8 mouse cellular contexts compared by ENCODE assay signal in the genomic region with DNA sequence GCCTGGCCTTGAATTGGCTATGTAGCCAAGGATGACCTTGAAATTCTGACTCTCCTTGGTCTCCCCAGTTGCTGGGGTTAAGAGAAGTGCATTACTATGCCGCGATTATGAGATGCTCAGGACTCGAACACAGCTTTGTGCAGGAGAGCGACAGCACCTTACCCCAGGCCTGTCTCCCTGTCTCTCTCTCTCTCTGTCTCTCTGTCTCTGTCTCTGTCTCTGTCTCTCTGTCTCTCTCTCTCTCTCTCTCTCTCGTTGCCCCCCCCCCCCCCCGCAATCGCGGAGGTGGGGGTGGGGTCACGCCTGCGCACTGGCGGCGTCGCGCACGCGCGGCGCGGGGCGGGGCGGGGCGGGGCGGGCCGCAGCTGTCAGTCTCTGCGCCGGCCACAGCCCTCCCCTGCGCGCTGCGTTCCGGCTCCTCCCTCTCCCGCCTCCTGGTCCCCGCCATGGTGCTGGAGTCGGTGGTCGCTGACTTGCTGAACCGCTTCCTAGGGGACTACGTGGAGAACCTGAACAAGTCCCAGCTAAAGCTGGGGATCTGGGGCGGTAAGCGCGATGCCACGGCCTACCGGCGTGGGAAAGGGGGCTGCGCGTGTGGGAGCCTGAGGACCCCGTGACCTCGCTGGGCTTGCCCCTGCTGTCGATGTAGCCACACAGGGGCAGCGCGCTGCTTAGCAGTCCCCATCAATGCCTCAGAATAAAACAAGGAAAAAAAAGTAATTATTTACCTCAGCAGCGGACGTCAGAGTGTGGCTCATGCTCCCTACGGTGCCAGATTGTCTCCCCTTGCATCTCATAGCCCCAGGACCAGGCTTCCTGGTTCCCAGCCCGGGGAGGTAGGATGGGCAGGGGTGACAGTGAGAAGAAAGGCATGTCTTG. TPM values are rescaled to one million over a fixed set of nuclear protein-coding genes. Genes with fewer than 3 reads are reported as not detected.
DNase-seq lines count a peak whose midpoint lies in the region; ATAC-seq and TF ChIP-seq lines count a peak whose summit lies in the region.

TSS of gene Vps13c (plus strand) at position 416 of the 879 bp plus-strand sequence.

- H3K4me3 ChIP-seq in bone marrow, adult 2 months (replicated peaks; ENCODE audit: control insufficient read depth, low read depth, low read length): peak within 1 kb of the TSS; percentile 95
- H3K4me3 ChIP-seq in embryonic facial prominence, embryonic 15.5 days (replicated peaks): peak within 1 kb of the TSS; percentile 58
- H3K4me3 ChIP-seq in heart, embryonic 10.5 days: peak within 1 kb of the TSS; percentile 75
- H3K4me3 ChIP-seq in kidney, embryonic 15.5 days (replicated peaks): peak within 1 kb of the TSS; percentile 84
- H3K4me3 ChIP-seq in liver, embryonic 11.5 days (ENCODE audit: low read depth, low read length): peak within 1 kb of the TSS; percentile 86

- no peak for TF ChIP-seq CTCF in bone marrow, adult 2 months (IDR thresholded peaks at IDR 0.05; ENCODE audit: control insufficient read depth, insufficient read depth, low read length)

- DNase-seq in B cell, adult 2 months: peak; percentile 78 to 79
- peak; percentile 93 for DNase-seq in heart, embryonic 10.5 days (ENCODE audit: low spot score)
- DNase-seq in liver, embryonic 11.5 days (ENCODE audit: low spot score): peak; percentile 87
- DNase-seq in naive thymus-derived CD4-positive, alpha-beta T cell, adult 2 months (ENCODE audit: low read depth): peak; percentile 87
- peak; percentile 81 for DNase-seq in splenic B cell, adult 2 months (ENCODE audit: low read depth, low spot score)

- H3K27ac ChIP-seq in bone marrow, adult 2 months (ENCODE audit: control insufficient read depth, insufficient read depth, low read depth, low read length, poor library complexity): peak within 1 kb of the TSS; percentile 64
- H3K27ac ChIP-seq in embryonic facial prominence, embryonic 15.5 days (replicated peaks): no peak within 1 kb of the TSS
- peak within 1 kb of the TSS; percentile 89 for H3K27ac ChIP-seq in heart, embryonic 10.5 days
- H3K27ac ChIP-seq in kidney, embryonic 15.5 days: peak within 1 kb of the TSS; percentile 62
- peak within 1 kb of the TSS; percentile 36 for H3K27ac ChIP-seq in liver, embryonic 11.5 days (ENCODE audit: low read depth, low read length)

- no peaks in the 10 kb centered on the region for H3K9me3 ChIP-seq in embryonic facial prominence, embryonic 15.5 days (replicated peaks)
- H3K9me3 ChIP-seq in heart, embryonic 10.5 days: no peaks in the 10 kb centered on the region
- H3K9me3 ChIP-seq in kidney, embryonic 15.5 days (replicated peaks): no peaks in the 10 kb centered on the region
- no peaks in the 10 kb centered on the region for H3K9me3 ChIP-seq in liver, embryonic 11.5 days (ENCODE audit: control insufficient read depth, low read length)

- peak; percentile 40; the same call in 1 of the 2 replicates for TF ChIP-seq POLR2A in bone marrow, adult 2 months (IDR thresholded peaks at IDR 0.05; ENCODE audit: borderline replicate concordance, control insufficient read depth, low read depth, low read length)

- H3K4me1 ChIP-seq in bone marrow, adult 2 months (ENCODE audit: control insufficient read depth, insufficient read depth, low read length): peaks cover 4% of the 10 kb centered on the region
- H3K4me1 ChIP-seq in embryonic facial prominence, embryonic 15.5 days: peaks cover 8% of the 10 kb centered on the region
- peaks cover 7% of the 10 kb centered on the region for H3K4me1 ChIP-seq in heart, embryonic 10.5 days
- H3K4me1 ChIP-seq in kidney, embryonic 15.5 days: peaks cover 16% of the 10 kb centered on the region
- H3K4me1 ChIP-seq in liver, embryonic 11.5 days (replicated peaks; ENCODE audit: control insufficient read depth, insufficient read depth, low read length): peaks cover 18% of the 10 kb centered on the region

- H3K27me3 ChIP-seq in embryonic facial prominence, embryonic 15.5 days: no peaks in the 10 kb centered on the region
- no peaks in the 10 kb centered on the region for H3K27me3 ChIP-seq in heart, embryonic 10.5 days (ENCODE audit: insufficient read depth, poor library complexity, severe bottlenecking)
- H3K27me3 ChIP-seq in kidney, embryonic 15.5 days: no peaks in the 10 kb centered on the region
- no peaks in the 10 kb centered on the region for H3K27me3 ChIP-seq in liver, embryonic 11.5 days (replicated peaks; ENCODE audit: control insufficient read depth, insufficient read depth, low read length)
- H3K27me3 ChIP-seq in splenic B cell, adult 2 months (ENCODE audit: control insufficient read depth, insufficient read depth, low read length, poor library complexity, severe bottlenecking): no peaks in the 10 kb centered on the region

- no peaks in the 10 kb centered on the region for H3K36me3 ChIP-seq in embryonic facial prominence, embryonic 15.5 days
- no peaks in the 10 kb centered on the region for H3K36me3 ChIP-seq in heart, embryonic 10.5 days
- H3K36me3 ChIP-seq in kidney, embryonic 15.5 days: no peaks in the 10 kb centered on the region
- no peaks in the 10 kb centered on the region for H3K36me3 ChIP-seq in liver, embryonic 11.5 days (ENCODE audit: control insufficient read depth, insufficient read depth, low read length)
- H3K36me3 ChIP-seq in splenic B cell, adult 2 months (ENCODE audit: control insufficient read depth, insufficient read depth, low read length, poor library complexity, severe bottlenecking): no peaks in the 10 kb centered on the region

- H3K4me2 ChIP-seq in embryonic facial prominence, embryonic 15.5 days (replicated peaks): peak within 1 kb of the TSS; percentile 82
- peak within 1 kb of the TSS; percentile 81 for H3K4me2 ChIP-seq in kidney, embryonic 15.5 days
- peak within 1 kb of the TSS; percentile 73 for H3K4me2 ChIP-seq in liver, embryonic 11.5 days

- peak within 1 kb of the TSS; percentile 52 for H3K9ac ChIP-seq in embryonic facial prominence, embryonic 15.5 days
- H3K9ac ChIP-seq in kidney, embryonic 15.5 days: peak within 1 kb of the TSS; percentile 61
- peak within 1 kb of the TSS; percentile 86 for H3K9ac ChIP-seq in liver, embryonic 11.5 days (ENCODE audit: low read depth, low read length)

- under 1% methylated on average over 53 of the region's 53 CpGs for WGBS in bone marrow, adult 2 months
- WGBS in embryonic facial prominence, embryonic 15.5 days: under 1% methylated on average over 31 of the region's 53 CpGs
- under 1% methylated on average over 41 of the region's 53 CpGs for WGBS in heart, embryonic 10.5 days
- WGBS in kidney, embryonic 15.5 days: 0% methylated on average over 48 of the region's 53 CpGs
- under 1% methylated on average over 43 of the region's 53 CpGs for WGBS in liver, embryonic 11.5 days

- ATAC-seq in embryonic facial prominence, embryonic 15.5 days (ENCODE audit: insufficient number of reproducible peaks, low FRiP score, low TSS enrichment, low read depth): peak; percentile 97
- ATAC-seq in kidney, embryonic 15.5 days (replicated peaks; ENCODE audit: low FRiP score): peak; percentile 97
- ATAC-seq in liver, embryonic 11.5 days (replicated peaks; ENCODE audit: low FRiP score): peak; percentile 95

RNA-seq across cellular contexts. Expression of gene Vps13c, which starts in this region (rescaled TPM):
- 4.0 and 8.8 TPM in 2 replicates for polyA plus RNA-seq in bone marrow, adult 2 months (2011; ENCODE audit: insufficient read depth, insufficient read length, low replicate concordance, missing spikeins)
- polyA plus RNA-seq in embryonic facial prominence, embryonic 15.5 days (2015; fragmentation: Nextera tagmentation; extraction: Ambion mirVana): 3.9 and 4.3 TPM in 2 replicates
- 3.9 and 4.4 TPM in 2 replicates for polyA plus RNA-seq in heart, embryonic 10.5 days (2016; fragmentation: Nextera tagmentation; extraction: Ambion mirVana)
- polyA plus RNA-seq in kidney, embryonic 15.5 days (2015; fragmentation: Nextera tagmentation; extraction: Ambion mirVana): 4.1 and 4.3 TPM in 2 replicates
- polyA plus RNA-seq in liver, embryonic 11.5 days (2014; fragmentation: Nextera tagmentation; extraction: Ambion mirVana): 13.5 and 14.7 TPM in 2 replicates
